Mouse (Mus musculus) ES-Bruce4 (cell line): ENCODE data around the gene Iars2. TPM values are rescaled to one million over a fixed set of nuclear protein-coding genes. Genes with fewer than 3 reads are reported as not detected.

ENCODE experiments used
- H3K27ac ChIP-seq: 2 replicates; pipeline ENCODE4 v1.5.1; 2012; ENCODE audit warnings: low read length, inconsistent platforms; ENCODE audit not compliant: insufficient read depth
- H3K27me3 ChIP-seq: 2 replicates; pipeline ENCODE4 v1.6.1; 2012; ENCODE audit warnings: mild to moderate bottlenecking, low read length, inconsistent platforms; ENCODE audit not compliant: control insufficient read depth, poor library complexity, insufficient read depth, severe bottlenecking
- H3K36me3 ChIP-seq: 2 replicates; pipeline ENCODE4 v1.6.1; 2012; ENCODE audit warnings: inconsistent platforms, mild to moderate bottlenecking, low read length, moderate library complexity; ENCODE audit not compliant: control insufficient read depth, poor library complexity, insufficient read depth, severe bottlenecking
- H3K4me1 ChIP-seq: one replicate; pipeline ENCODE4 v1.8.1; 2011; ENCODE audit warnings: low read length; ENCODE audit not compliant: control insufficient read depth, insufficient read depth
- H3K4me3 ChIP-seq: 2 replicates; pipeline ENCODE4 v1.5.1; 2011; ENCODE audit warnings: low read depth, mild to moderate bottlenecking, low read length
- H3K9ac ChIP-seq: 2 replicates; pipeline ENCODE4 v1.6.1; 2012; ENCODE audit warnings: low read depth, mild to moderate bottlenecking, inconsistent platforms; ENCODE audit not compliant: poor library complexity, severe bottlenecking
- H3K9me3 ChIP-seq: replicated peaks from 2 replicates; pipeline ENCODE4 v1.6.1; 2012; ENCODE audit warnings: mild to moderate bottlenecking, low read length, inconsistent platforms; ENCODE audit not compliant: control insufficient read depth, poor library complexity, insufficient read depth, severe bottlenecking
- CTCF ChIP-seq: IDR thresholded peaks from one replicate; pipeline ENCODE4 v1.8.1; 2011; ENCODE audit warnings: low read depth, low read length
- EP300 ChIP-seq: IDR thresholded peaks from 2 replicates; pipeline ENCODE4 v1.6.1; 2011; ENCODE audit warnings: low read depth, low read length; ENCODE audit not compliant: insufficient read depth
- POLR2A ChIP-seq: IDR thresholded peaks from one replicate; pipeline ENCODE4 v1.8.1; 2011; ENCODE audit warnings: low read length; ENCODE audit not compliant: insufficient read depth
- polyA plus RNA-seq: library from polyadenylated mRNA; stranded (reverse); fragments of >200 nt; gene quantifications from 2 replicates; pipeline ENCODE4 v1.2.4, GENCODE M21; 2011; ENCODE audit warnings: low read depth; ENCODE audit not compliant: missing spikeins, insufficient read depth, insufficient read length

Iars2 gene
- polyA plus RNA-seq, 1 experiment: 55.5 TPM

DNA sequence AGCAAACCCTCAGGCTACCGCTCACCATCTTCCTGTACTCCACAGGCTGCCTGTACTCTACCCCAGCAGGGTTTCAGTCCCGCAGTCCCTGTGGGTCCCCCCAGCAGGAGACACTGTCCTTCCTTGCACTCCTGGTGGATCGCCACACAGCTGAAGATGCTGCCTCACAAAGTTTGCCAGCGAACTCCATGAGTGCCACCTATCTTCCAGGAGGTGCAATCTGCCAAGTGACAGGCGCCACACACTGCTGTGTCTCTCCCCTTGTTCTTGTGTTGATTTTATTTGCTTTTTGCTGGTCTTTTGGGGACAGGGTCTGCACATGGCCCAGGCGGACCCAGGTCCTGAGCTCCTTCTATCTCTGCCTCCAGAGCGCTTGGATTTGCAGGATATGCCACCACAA lies 32.3 kb downstream of the Iars2 start:
- TF ChIP-seq EP300 (no peak), CTCF (peak; percentile 2), POLR2A (no peak)
- Histone ChIP-seq H3K4me1 (no peaks in the 10 kb centered on the region), H3K4me3 (no peak overlapping the region), H3K9ac (no peak overlapping the region), H3K27ac (no peak overlapping the region), H3K27me3 (no peaks in the 10 kb centered on the region), H3K36me3 (peaks cover 4% of the 10 kb centered on the region; the same call in 1 of the 2 replicates), H3K9me3 (peaks cover 4% of the 10 kb centered on the region; the same call in 1 of the 2 replicates)

- TF ChIP-seq CTCF: no peak
- TF ChIP-seq EP300: no peak
- no peak for TF ChIP-seq POLR2A
- Histone ChIP-seq H3K4me3 (no peak overlapping the region), H3K27ac (no peak overlapping the region), H3K36me3 (peaks cover 4% of the 10 kb centered on the region; the same call in 1 of the 2 replicates), H3K4me1 (no peaks in the 10 kb centered on the region), H3K9me3 (no peaks in the 10 kb centered on the region), H3K27me3 (no peaks in the 10 kb centered on the region), H3K9ac (no peak overlapping the region)
Observed at GRCm38 (mm10) chr1:185292646-185293360, 36.4 kb downstream of the Iars2 start.

DNA sequence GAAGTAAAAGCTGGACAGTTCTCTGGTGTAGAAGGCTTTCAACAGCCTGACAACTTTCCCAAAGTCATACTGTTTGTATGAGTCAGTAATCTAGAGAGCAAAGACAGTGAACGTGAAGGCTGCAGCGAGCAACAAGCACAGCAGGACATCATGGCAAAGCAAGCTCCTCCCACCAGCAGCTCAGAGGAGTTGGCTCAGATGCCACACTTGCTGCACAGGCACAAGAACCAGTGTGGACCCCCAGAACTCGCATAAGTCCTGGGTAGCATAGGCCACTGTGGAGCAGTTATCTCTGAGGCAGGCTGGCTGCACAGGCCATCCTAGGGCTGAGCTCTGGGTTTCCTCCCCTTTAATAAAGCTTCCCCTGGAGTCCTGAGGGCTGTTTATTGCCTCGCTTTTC lies 37.9 kb downstream of the Iars2 start:
- Histone ChIP-seq H3K36me3 (peaks cover 6% of the 10 kb centered on the region), H3K4me1 (no peaks in the 10 kb centered on the region), H3K4me3 (no peak overlapping the region), H3K27me3 (no peaks in the 10 kb centered on the region), H3K9me3 (no peaks in the 10 kb centered on the region), H3K27ac (no peak overlapping the region), H3K9ac (no peak overlapping the region)
- TF ChIP-seq POLR2A (no peak), CTCF (no peak), EP300 (no peak)

DNA sequence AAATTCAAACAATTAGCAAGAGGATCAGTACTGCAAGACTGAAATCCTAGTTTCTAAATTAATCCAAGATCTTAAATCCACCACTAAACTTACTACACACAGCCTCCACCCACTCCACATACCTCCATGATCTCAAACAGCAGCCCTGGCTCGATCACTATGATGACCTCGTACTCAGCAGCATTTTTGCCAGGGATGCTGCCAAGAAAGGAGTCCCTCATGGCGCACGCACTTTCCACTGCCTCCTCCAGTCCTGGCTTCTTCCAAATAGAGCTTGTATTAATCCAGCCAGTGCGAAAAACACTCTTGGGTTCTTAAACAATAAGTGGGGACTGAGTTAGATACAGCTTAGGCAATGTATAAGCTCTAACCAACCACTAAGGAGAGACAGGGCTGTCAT lies 40.0 kb downstream of the Iars2 start:
- TF ChIP-seq POLR2A (no peak), EP300 (no peak), CTCF (no peak)
- Histone ChIP-seq H3K9ac (no peak overlapping the region), H3K4me1 (no peaks in the 10 kb centered on the region), H3K36me3 (peaks cover 7% of the 10 kb centered on the region), H3K4me3 (no peak overlapping the region), H3K27ac (no peak overlapping the region), H3K27me3 (no peaks in the 10 kb centered on the region), H3K9me3 (no peaks in the 10 kb centered on the region)

GRCm38 (mm10) chr1:185287066-185287465 lies 42.1 kb downstream of the Iars2 start:
- Histone ChIP-seq H3K27me3 (no peaks in the 10 kb centered on the region), H3K9ac (no peak overlapping the region), H3K36me3 (peaks cover 3% of the 10 kb centered on the region), H3K9me3 (no peaks in the 10 kb centered on the region), H3K27ac (no peak overlapping the region), H3K4me1 (no peaks in the 10 kb centered on the region), H3K4me3 (no peak overlapping the region)
- no peak for TF ChIP-seq CTCF
- TF ChIP-seq POLR2A: no peak
- TF ChIP-seq EP300: no peak

DNA sequence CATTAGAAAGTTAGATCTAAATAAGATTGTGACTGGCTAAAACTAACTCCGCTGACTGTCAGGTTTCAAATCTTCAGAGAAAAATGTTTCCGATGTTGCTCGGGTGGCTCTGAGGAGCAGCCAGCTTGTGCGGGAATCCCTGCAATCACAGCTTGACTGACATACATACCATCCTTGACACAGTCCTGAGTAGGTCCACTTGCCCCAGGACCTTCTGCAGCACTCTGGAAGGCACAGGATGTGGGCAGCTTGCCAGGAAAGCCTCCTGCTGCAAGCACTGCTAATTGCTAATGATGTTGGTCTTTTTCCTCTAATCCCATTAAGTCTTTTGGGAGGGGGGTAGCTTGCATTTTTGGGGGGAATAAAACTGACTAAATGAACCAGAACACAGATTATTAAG lies 44.0 kb downstream of the Iars2 start:
- H3K27me3 ChIP-seq: no peaks in the 10 kb centered on the region
- TF ChIP-seq CTCF (no peak), POLR2A (no peak)
- H3K9ac ChIP-seq: no peak overlapping the region
- no peaks in the 10 kb centered on the region for H3K4me1 ChIP-seq
- no peak overlapping the region for H3K4me3 ChIP-seq
- H3K27ac ChIP-seq: no peak overlapping the region
- H3K9me3 ChIP-seq: no peaks in the 10 kb centered on the region
- peaks cover 3% of the 10 kb centered on the region for H3K36me3 ChIP-seq
